Mouse (Mus musculus) thymus, adult 2 months (tissue): ENCODE results near the gene Trpt1. TPM values are rescaled to one million over a fixed set of nuclear protein-coding genes. Genes with fewer than 3 reads are reported as not detected.

Experiments used
- DNase-seq: peaks from one replicate; pipeline ENCODE4 v3.0.0; 2021
- H3K27ac ChIP-seq: fragments of 200-500 bp; 2 replicates; pipeline ENCODE4 v1.5.1; 2012; ENCODE audit warnings: low read length, control low read depth; ENCODE audit not compliant: control insufficient read depth, insufficient read depth
- H3K27me3 ChIP-seq: fragments of 200-500 bp; 2 replicates; pipeline ENCODE4 v1.6.1; 2012; ENCODE audit warnings: mild to moderate bottlenecking, low read length, moderate library complexity, mixed read lengths; ENCODE audit not compliant: control insufficient read depth, insufficient read depth
- H3K36me3 ChIP-seq: fragments of 200-500 bp; 2 replicates; pipeline ENCODE4 v1.6.1; 2012; ENCODE audit warnings: mild to moderate bottlenecking, low read length, moderate library complexity; ENCODE audit not compliant: control insufficient read depth, insufficient read depth
- H3K4me1 ChIP-seq: fragments of 200-500 bp; replicated peaks from 2 replicates; pipeline ENCODE4 v1.6.1; 2012; ENCODE audit warnings: low read length; ENCODE audit not compliant: control insufficient read depth, insufficient read depth
- H3K4me3 ChIP-seq: fragments of 200-500 bp; 2 replicates; pipeline ENCODE4 v1.5.1; 2012; ENCODE audit warnings: mild to moderate bottlenecking, low read length, control low read depth, moderate library complexity; ENCODE audit not compliant: control insufficient read depth, insufficient read depth
- CTCF ChIP-seq: fragments of 200-500 bp; IDR thresholded peaks from 2 replicates; pipeline ENCODE4 v1.5.1; 2012; ENCODE audit warnings: mild to moderate bottlenecking, control low read depth, low read length, moderate library complexity, borderline replicate concordance; ENCODE audit not compliant: control insufficient read depth, poor library complexity, insufficient read depth; ENCODE audit errors: extremely low read depth
- POLR2A ChIP-seq: fragments of 200-500 bp; IDR thresholded peaks from 2 replicates; pipeline ENCODE4 v1.6.1; 2012; ENCODE audit warnings: mild to moderate bottlenecking, low read length, control low read depth, moderate library complexity; ENCODE audit not compliant: control insufficient read depth, poor library complexity, insufficient read depth; ENCODE audit errors: extremely low read depth
- WGBS: fragments of 180-500 bp; shearing (Covaris S2); methylation state at CpG from one replicate; pipeline ENCODE4 v1.1.7; 2018; 5-methylcytosine and 5-hydroxymethylcytosine counted together
- polyA plus RNA-seq: library from polyadenylated mRNA; depleted of rRNA; stranded (reverse); fragments of >200 nt; gene quantifications from 2 replicates; pipeline ENCODE4 v1.2.3, GENCODE M21; 2012

Trpt1 gene
- polyA plus RNA-seq, 1 experiment = 9.9 TPM

GRCm38 (mm10) chr19:6999360-7000063, 3.6 kb downstream of the Trpt1 start:
- TF ChIP-seq POLR2A = no peak
- TF ChIP-seq CTCF = no peak
- DNase-seq = no peak
- H3K27me3 ChIP-seq = no peaks in the 10 kb centered on the region
- H3K36me3 ChIP-seq = peaks cover 53% of the 10 kb centered on the region
- WGBS = 94% methylated on average over 19 of the region's 19 CpGs
- H3K4me1 ChIP-seq = peaks cover 33% of the 10 kb centered on the region
- H3K27ac ChIP-seq = no peak overlapping the region
- H3K4me3 ChIP-seq = no peak overlapping the region

- Histone ChIP-seq H3K4me3 (no peak overlapping the region), H3K27ac (no peak overlapping the region)
- WGBS = 94% methylated on average over 9 of the region's 9 CpGs
These were observed 11.1 kb downstream of the Trpt1 start for GRCm38 (mm10) chr19:7006892-7007593.

GRCm38 (mm10) chr19:7012426-7012825, 16.5 kb downstream of the Trpt1 start:
- peaks cover 30% of the 10 kb centered on the region for H3K36me3 ChIP-seq
- DNase-seq = no peak
- 95% methylated on average over 4 of the region's 4 CpGs for WGBS
- H3K27me3 ChIP-seq = no peaks in the 10 kb centered on the region
- TF ChIP-seq POLR2A (no peak), CTCF (no peak)
- peaks cover 5% of the 10 kb centered on the region for H3K4me1 ChIP-seq
- no peak overlapping the region for H3K27ac ChIP-seq
- no peak overlapping the region for H3K4me3 ChIP-seq

More at GRCm38 (mm10) chr19:7006892-7007593, 11.1 kb downstream of the Trpt1 start:
- H3K27me3 ChIP-seq = no peaks in the 10 kb centered on the region
- H3K36me3 ChIP-seq = peaks cover 28% of the 10 kb centered on the region
- no peaks in the 10 kb centered on the region for H3K4me1 ChIP-seq
- TF ChIP-seq POLR2A = no peak
- no peak for TF ChIP-seq CTCF
- no peak for DNase-seq

- DNase-seq = no peak
- TF ChIP-seq POLR2A (no peak), CTCF (no peak)
- H3K4me3 ChIP-seq = no peak overlapping the region
- WGBS = 99% methylated on average over 9 of the region's 9 CpGs
- H3K4me1 ChIP-seq = peaks cover 10% of the 10 kb centered on the region
- peaks cover 25% of the 10 kb centered on the region for H3K36me3 ChIP-seq
- no peak overlapping the region for H3K27ac ChIP-seq
- H3K27me3 ChIP-seq = no peaks in the 10 kb centered on the region
These were observed 18.1 kb downstream of the Trpt1 start for GRCm38 (mm10) chr19:7013984-7014383.

GRCm38 (mm10) chr19:7014481-7015135, 18.7 kb downstream of the Trpt1 start:
- no peak overlapping the region for H3K27ac ChIP-seq
- H3K27me3 ChIP-seq = no peaks in the 10 kb centered on the region
- WGBS = 98% methylated on average over 20 of the region's 20 CpGs
- no peak overlapping the region for H3K4me3 ChIP-seq
- peaks cover 12% of the 10 kb centered on the region for H3K4me1 ChIP-seq
- TF ChIP-seq CTCF (no peak), POLR2A (no peak)
- no peak for DNase-seq
- peaks cover 25% of the 10 kb centered on the region for H3K36me3 ChIP-seq

GRCm38 (mm10) chr19:7017541-7018457, 21.9 kb downstream of the Trpt1 start:
- Histone ChIP-seq H3K4me1 (peaks cover 19% of the 10 kb centered on the region), H3K27ac (peak overlapping the region; percentile 93), H3K27me3 (no peaks in the 10 kb centered on the region), H3K4me3 (peak overlapping the region; percentile 90), H3K36me3 (peaks cover 38% of the 10 kb centered on the region)
- peak; percentile 57 for DNase-seq
- TF ChIP-seq CTCF = no peak
- peak; percentile 4; the same call in 1 of the 2 replicates for TF ChIP-seq POLR2A
- WGBS = 14% methylated on average over 12 of the region's 12 CpGs
